Mouse (Mus musculus): ENCODE measurements around the gene Tspan10. TPM values are rescaled to one million over a fixed set of nuclear protein-coding genes. Genes with fewer than 3 reads are reported as not detected.

Tspan10 gene
- polyA plus RNA-seq, 1 experiment from 2014 or later, result 1.5 TPM

GRCm38 (mm10) chr11:120465521-120465920, 23.1 kb downstream of the Tspan10 start:
- Histone ChIP-seq H3K4me3 (ENCODE audit: inconsistent target) (no peak overlapping the region), H3K27ac (no peak overlapping the region), H3K36me3 (ENCODE audit: inconsistent target) (peaks cover 32% of the 10 kb centered on the region), H3K79me2 (ENCODE audit: inconsistent target) (peaks cover 42% of the 10 kb centered on the region)
- WGBS (ENCODE audit: missing documents), result 100% methylated on average over 4 of the region's 4 CpGs

GRCm38 (mm10) chr11:120467051-120467735, 24.7 kb downstream of the Tspan10 start, which contains the start of gene Arl16:
TSS of gene Arl16 (minus strand) at chr11:120467607.
- under 1% methylated on average over 54 of the region's 54 CpGs for WGBS (ENCODE audit: missing documents)
- Histone ChIP-seq H3K4me3 (ENCODE audit: inconsistent target) (peak within 1 kb of the TSS; percentile 93), H3K79me2 (ENCODE audit: inconsistent target) (peaks cover 52% of the 10 kb centered on the region), H3K36me3 (ENCODE audit: inconsistent target) (peaks cover 33% of the 10 kb centered on the region), H3K27ac (peak within 1 kb of the TSS; percentile 52)

- H3K79me2 ChIP-seq (ENCODE audit: inconsistent target), result peaks cover 52% of the 10 kb centered on the region
- H3K36me3 ChIP-seq (ENCODE audit: inconsistent target), result peaks cover 36% of the 10 kb centered on the region
- peak overlapping the region; percentile 52 for H3K27ac ChIP-seq
- H3K4me3 ChIP-seq (ENCODE audit: inconsistent target), result peak overlapping the region; percentile 93
- WGBS (ENCODE audit: missing documents), result 0% methylated on average over 33 of the region's 33 CpGs
Observed at GRCm38 (mm10) chr11:120467736-120468092, 25.3 kb downstream of the Tspan10 start.

GRCm38 (mm10) chr11:120472052-120472451, 29.6 kb downstream of the Tspan10 start:
- H3K36me3 ChIP-seq (ENCODE audit: inconsistent target), result peaks cover 76% of the 10 kb centered on the region
- peaks cover 40% of the 10 kb centered on the region for H3K79me2 ChIP-seq (ENCODE audit: inconsistent target)
- 96% methylated on average over 6 of the region's 6 CpGs for WGBS (ENCODE audit: missing documents)
- H3K27ac ChIP-seq, result no peak overlapping the region
- no peak overlapping the region for H3K4me3 ChIP-seq (ENCODE audit: inconsistent target)

GRCm38 (mm10) chr11:120483448-120483934, 41.0 kb downstream of the Tspan10 start:
- H3K27ac ChIP-seq, result peak overlapping the region; percentile 31
- 87% methylated on average over 7 of the region's 7 CpGs for WGBS (ENCODE audit: missing documents)
- H3K4me3 ChIP-seq (ENCODE audit: inconsistent target), result no peak overlapping the region; the same call in 1 of the 2 replicates
- H3K79me2 ChIP-seq (ENCODE audit: inconsistent target), result peaks cover 23% of the 10 kb centered on the region
- H3K36me3 ChIP-seq (ENCODE audit: inconsistent target), result peaks cover 61% of the 10 kb centered on the region

- peaks cover 23% of the 10 kb centered on the region for H3K79me2 ChIP-seq (ENCODE audit: inconsistent target)
- peaks cover 55% of the 10 kb centered on the region for H3K36me3 ChIP-seq (ENCODE audit: inconsistent target)
- peak within 1 kb of the TSS; percentile 39 for H3K27ac ChIP-seq
- H3K4me3 ChIP-seq (ENCODE audit: inconsistent target), result peak within 1 kb of the TSS; percentile 87
- WGBS (ENCODE audit: missing documents), result 2% methylated on average over 54 of the region's 60 CpGs
Observed at GRCm38 (mm10) chr11:120484265-120484981, 42.0 kb downstream of the Tspan10 start, which contains the start of gene Mrpl12. TSS of gene Mrpl12 (plus strand) at chr11:120484613.

- peak overlapping the region; percentile 39 for H3K27ac ChIP-seq
- WGBS (ENCODE audit: missing documents), result 15% methylated on average over 10 of the region's 10 CpGs
- H3K36me3 ChIP-seq (ENCODE audit: inconsistent target), result peaks cover 49% of the 10 kb centered on the region
- H3K4me3 ChIP-seq (ENCODE audit: inconsistent target), result peak overlapping the region; percentile 87
- H3K79me2 ChIP-seq (ENCODE audit: inconsistent target), result peaks cover 23% of the 10 kb centered on the region
Observed at GRCm38 (mm10) chr11:120485251-120485650, 42.8 kb downstream of the Tspan10 start.

GRCm38 (mm10) chr11:120488516-120488915, 46.1 kb downstream of the Tspan10 start:
- 93% methylated on average over 4 of the region's 4 CpGs for WGBS (ENCODE audit: missing documents)
- no peak overlapping the region for H3K4me3 ChIP-seq (ENCODE audit: inconsistent target)
- peaks cover 25% of the 10 kb centered on the region; the same call in 1 of the 2 replicates for H3K36me3 ChIP-seq (ENCODE audit: inconsistent target)
- H3K79me2 ChIP-seq (ENCODE audit: inconsistent target), result peaks cover 30% of the 10 kb centered on the region
- H3K27ac ChIP-seq, result no peak overlapping the region

GRCm38 (mm10) chr11:120489054-120489761, 46.8 kb downstream of the Tspan10 start:
- WGBS (ENCODE audit: missing documents), result 72% methylated on average over 4 of the region's 4 CpGs
- peaks cover 25% of the 10 kb centered on the region; the same call in 1 of the 2 replicates for H3K36me3 ChIP-seq (ENCODE audit: inconsistent target)
- H3K79me2 ChIP-seq (ENCODE audit: inconsistent target), result peaks cover 37% of the 10 kb centered on the region
- no peak overlapping the region for H3K4me3 ChIP-seq (ENCODE audit: inconsistent target)
- peak overlapping the region; percentile 15; the same call in 1 of the 2 replicates for H3K27ac ChIP-seq

- H3K4me3 ChIP-seq (ENCODE audit: inconsistent target), result no peak overlapping the region
- H3K36me3 ChIP-seq (ENCODE audit: inconsistent target), result peaks cover 34% of the 10 kb centered on the region; the same call in 1 of the 2 replicates
- no peak overlapping the region for H3K27ac ChIP-seq
- peaks cover 29% of the 10 kb centered on the region for H3K79me2 ChIP-seq (ENCODE audit: inconsistent target)
- 58% methylated on average over 4 of the region's 4 CpGs for WGBS (ENCODE audit: missing documents)
Observed at GRCm38 (mm10) chr11:120490291-120491046, 48.0 kb downstream of the Tspan10 start.

GRCm38 (mm10) chr11:120491317-120492023, 49.0 kb downstream of the Tspan10 start, which contains the start of gene Slc25a10:
TSS of gene Slc25a10 (plus strand) at chr11:120491840.
- peak within 1 kb of the TSS; percentile 82 for H3K27ac ChIP-seq
- H3K4me3 ChIP-seq (ENCODE audit: inconsistent target), result peak within 1 kb of the TSS; percentile 72
- H3K36me3 ChIP-seq (ENCODE audit: inconsistent target), result peaks cover 40% of the 10 kb centered on the region; the same call in 1 of the 2 replicates
- H3K79me2 ChIP-seq (ENCODE audit: inconsistent target), result peaks cover 19% of the 10 kb centered on the region
- 2% methylated on average over 32 of the region's 35 CpGs for WGBS (ENCODE audit: missing documents)

- peak overlapping the region; percentile 72 for H3K4me3 ChIP-seq (ENCODE audit: inconsistent target)
- H3K27ac ChIP-seq, result peak overlapping the region; percentile 82
- H3K36me3 ChIP-seq (ENCODE audit: inconsistent target), result peaks cover 40% of the 10 kb centered on the region; the same call in 1 of the 2 replicates
- under 1% methylated on average over 44 of the region's 48 CpGs for WGBS (ENCODE audit: missing documents)
- H3K79me2 ChIP-seq (ENCODE audit: inconsistent target), result peaks cover 14% of the 10 kb centered on the region
Observed at GRCm38 (mm10) chr11:120492024-120492877, 49.8 kb downstream of the Tspan10 start.

Data from macrophage (primary cell).